Mouse (Mus musculus): ENCODE results near the gene Rest.
"Not testable (repeated sequence)": the region's sequence is repeated elsewhere in the genome, so short reads cannot be mapped to it uniquely, and the experiment has no call there.

The Rest gene

GRCm38 (mm10) chr5:77265081-77265670 lies at the start of gene Rest:
Rest (plus strand) TSS chr5:77265491.
- DNase-seq (ENCODE audit: low spot score in 2 of 2) = peak in 1 of 2 experiments; percentile 28

GRCm38 (mm10) chr5:77217211-77217610 lies 48.1 kb upstream of the Rest start:
- DNase-seq (ENCODE audit: low spot score in 2 of 2) = peak; percentile 80 to 87

GRCm38 (mm10) chr5:77217724-77218123 lies 47.6 kb upstream of the Rest start:
- DNase-seq (ENCODE audit: low spot score in 2 of 2) = peak in 1 of 2 experiments; percentile 5

- no peak for DNase-seq (ENCODE audit: low spot score in 2 of 2)
Measured at GRCm38 (mm10) chr5:77223043-77223975, 42.0 kb upstream of the Rest start.

GRCm38 (mm10) chr5:77228986-77229385 lies 36.3 kb upstream of the Rest start:
- no peak for DNase-seq (ENCODE audit: low spot score in 2 of 2)

GRCm38 (mm10) chr5:77231863-77232262 lies 33.4 kb upstream of the Rest start:
- DNase-seq (ENCODE audit: low spot score in 2 of 2) = not testable (repeated sequence)

- no peak for DNase-seq (ENCODE audit: low spot score in 2 of 2)
Measured at GRCm38 (mm10) chr5:77234921-77235320, 30.4 kb upstream of the Rest start.

- DNase-seq (ENCODE audit: low spot score in 2 of 2) = no peak
Measured at GRCm38 (mm10) chr5:77237104-77237503, 28.2 kb upstream of the Rest start.

GRCm38 (mm10) chr5:77244331-77244987 lies 20.8 kb upstream of the Rest start:
- DNase-seq (ENCODE audit: low spot score in 2 of 2) = peak in 1 of 2 experiments; percentile 7

GRCm38 (mm10) chr5:77245463-77245786 lies 19.9 kb upstream of the Rest start:
- DNase-seq (ENCODE audit: low spot score in 2 of 2) = peak in 1 of 2 experiments; percentile 7

- DNase-seq (ENCODE audit: low spot score in 2 of 2) = no peak
Measured at GRCm38 (mm10) chr5:77245787-77246671, 19.3 kb upstream of the Rest start.

GRCm38 (mm10) chr5:77250083-77250482 lies 15.2 kb upstream of the Rest start:
- no peak for DNase-seq (ENCODE audit: low spot score in 2 of 2)

- no peak for DNase-seq (ENCODE audit: low spot score in 2 of 2)
Measured at GRCm38 (mm10) chr5:77251656-77252055, 13.6 kb upstream of the Rest start.

GRCm38 (mm10) chr5:77252115-77252827 lies 13.0 kb upstream of the Rest start:
- DNase-seq (ENCODE audit: low spot score in 2 of 2) = no peak

GRCm38 (mm10) chr5:77253154-77253553 lies 12.1 kb upstream of the Rest start:
- no peak for DNase-seq (ENCODE audit: low spot score in 2 of 2)

- DNase-seq (ENCODE audit: low spot score in 2 of 2) = no peak
Measured at GRCm38 (mm10) chr5:77254402-77254801, 10.9 kb upstream of the Rest start.

GRCm38 (mm10) chr5:77257603-77258002 lies 7.7 kb upstream of the Rest start:
- no peak for DNase-seq (ENCODE audit: low spot score in 2 of 2)

GRCm38 (mm10) chr5:77259315-77259714 lies 6.0 kb upstream of the Rest start:
- no peak for DNase-seq (ENCODE audit: low spot score in 2 of 2)

GRCm38 (mm10) chr5:77260141-77260540 lies 5.2 kb upstream of the Rest start:
- no peak for DNase-seq (ENCODE audit: low spot score in 2 of 2)

GRCm38 (mm10) chr5:77261137-77261536 lies 4.2 kb upstream of the Rest start:
- no peak for DNase-seq (ENCODE audit: low spot score in 2 of 2)

GRCm38 (mm10) chr5:77262105-77262504 lies 3.2 kb upstream of the Rest start:
- no peak for DNase-seq (ENCODE audit: low spot score in 2 of 2)
